Mouse (Mus musculus) stomach, postnatal 0 days (tissue): ENCODE measurements around the gene Sept5. TPM values are rescaled to one million over a fixed set of nuclear protein-coding genes. Genes with fewer than 3 reads are reported as not detected.
A peak's percentile ranks its signal among the peaks of the same experiment; 100 is the strongest.

Experiments used
- ATAC-seq: fragments of 200-750 bp; cut with Nextera tagmentation; 2 replicates; pipeline ENCODE4 v1.8.0; 2017; ENCODE audit not compliant: low FRiP score, low TSS enrichment
- DNase-seq: peaks from one replicate; pipeline ENCODE4 v3.0.0-alpha.2; 2016; ENCODE audit warnings: low spot score
- H3K27ac ChIP-seq: fragments of 300-500 bp; sonication (generic); replicated peaks from 2 replicates; pipeline ENCODE4 v1.5.1; 2014; ENCODE audit warnings: mild to moderate bottlenecking, control low read depth
- H3K27me3 ChIP-seq: fragments of 300-500 bp; sonication (generic); 2 replicates; pipeline ENCODE4 v1.6.1; 2014; ENCODE audit warnings: low read length; ENCODE audit not compliant: control insufficient read depth, insufficient read depth
- H3K36me3 ChIP-seq: fragments of 300-500 bp; sonication (generic); 2 replicates; pipeline ENCODE4 v1.6.1; 2014; ENCODE audit warnings: low read length, mixed read lengths; ENCODE audit not compliant: control insufficient read depth, insufficient read depth
- H3K4me1 ChIP-seq: fragments of 300-500 bp; sonication (generic); replicated peaks from 2 replicates; pipeline ENCODE4 v1.6.1; 2014; ENCODE audit warnings: antibody characterized with exemption; ENCODE audit not compliant: control insufficient read depth, insufficient read depth
- H3K4me2 ChIP-seq: fragments of 300-500 bp; sonication (generic); replicated peaks from 2 replicates; pipeline ENCODE4 v1.6.1; 2014; ENCODE audit warnings: low read depth, mild to moderate bottlenecking, control low read depth, moderate library complexity
- H3K4me3 ChIP-seq: fragments of 300-500 bp; sonication (generic); 2 replicates; pipeline ENCODE4 v1.5.1; 2014; ENCODE audit warnings: low read depth, low read length, control low read depth
- H3K9ac ChIP-seq: fragments of 300-500 bp; sonication (generic); 2 replicates; pipeline ENCODE4 v1.6.1; 2014; ENCODE audit warnings: mild to moderate bottlenecking, low read length, control low read depth, mixed read lengths
- H3K9me3 ChIP-seq: fragments of 300-500 bp; sonication (generic); 2 replicates; pipeline ENCODE4 v1.6.1; 2016; ENCODE audit warnings: low read length; ENCODE audit not compliant: control insufficient read depth
- CTCF ChIP-seq: IDR thresholded peaks from 2 replicates; pipeline ENCODE4 v1.5.1; 2016; ENCODE audit warnings: antibody characterized with exemption, low read depth, mild to moderate bottlenecking, moderate library complexity
- EP300 ChIP-seq: optimal IDR thresholded peaks from 2 replicates; pipeline ENCODE3; 2016; ENCODE audit warnings: antibody characterized with exemption
- WGBS: fragments of 180-500 bp; shearing (Covaris S2); extraction: QIAGEN DNeasy Blood & Tissue Kit; methylation state at CpG from one replicate; pipeline ENCODE4 v1.1.7; 2014; 5-methylcytosine and 5-hydroxymethylcytosine counted together
- polyA plus RNA-seq: library from polyadenylated mRNA; unstranded; fragments of >200 nt; fragmentation: Nextera tagmentation; extraction: Ambion mirVana; gene quantifications from 2 replicates; pipeline ENCODE4 v1.2.1, GENCODE M21; 2015

Gene Sept5
- polyA plus RNA-seq, 1 experiment from 2014 or later = 38.0 TPM

DNA sequence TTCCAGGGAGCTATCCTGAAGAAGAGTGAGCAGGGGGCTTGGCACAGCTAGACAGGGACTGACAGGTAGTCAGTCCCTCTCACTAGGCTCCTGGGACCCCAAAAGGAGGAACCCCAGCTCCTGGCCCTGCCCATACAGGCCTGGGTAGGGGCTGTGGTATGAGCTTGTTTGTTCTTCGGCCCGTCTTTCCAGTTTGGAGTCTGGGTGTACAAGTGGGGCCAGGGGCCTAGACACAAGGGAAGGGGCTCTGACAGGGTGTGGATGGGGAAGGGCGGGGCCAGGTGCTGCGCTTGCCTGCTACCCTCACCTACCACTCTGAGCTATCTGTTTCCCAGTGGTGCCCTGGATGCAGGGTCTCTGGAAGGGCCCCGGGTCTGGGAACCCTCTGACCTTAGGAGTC is 24.0 kb downstream of the Sept5 start:
- Histone ChIP-seq H3K27me3 (no peaks in the 10 kb centered on the region), H3K27ac (no peak overlapping the region), H3K4me2 (no peak overlapping the region), H3K9me3 (no peaks in the 10 kb centered on the region), H3K9ac (no peak overlapping the region), H3K4me3 (no peak overlapping the region), H3K36me3 (no peaks in the 10 kb centered on the region), H3K4me1 (no peaks in the 10 kb centered on the region)
- no peak for DNase-seq
- 72% methylated on average over 5 of the region's 5 CpGs for WGBS
- TF ChIP-seq CTCF (no peak), EP300 (no peak)
- ATAC-seq = no peak

DNA sequence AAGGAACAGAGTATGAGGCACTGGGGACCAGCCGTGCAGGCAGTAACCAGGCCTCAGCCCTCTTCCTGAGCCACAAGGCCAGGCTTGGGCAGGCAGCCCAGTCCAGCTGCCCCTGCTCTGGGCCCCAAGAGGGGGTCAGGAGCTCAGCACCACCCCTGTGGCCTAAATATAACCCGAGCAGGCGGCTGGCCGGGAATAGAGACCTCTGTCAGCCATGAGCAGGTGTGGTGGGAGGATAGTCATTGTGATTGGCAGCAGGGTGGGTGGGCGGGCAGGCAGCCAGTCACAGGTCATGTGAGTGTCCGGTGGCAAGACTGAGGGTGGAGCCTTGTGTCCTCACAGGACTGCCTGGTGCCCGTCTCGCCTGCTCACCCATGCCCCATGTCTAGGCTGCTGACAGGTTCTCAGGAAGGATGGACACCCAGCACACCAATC is 25.5 kb downstream of the Sept5 start:
- no peak overlapping the region for H3K4me3 ChIP-seq
- no peak overlapping the region for H3K27ac ChIP-seq
- no peaks in the 10 kb centered on the region for H3K27me3 ChIP-seq
- H3K4me1 ChIP-seq = no peaks in the 10 kb centered on the region
- TF ChIP-seq EP300 (no peak), CTCF (no peak)
- no peak for DNase-seq
- ATAC-seq = peak; percentile 24; the same call in 1 of the 2 replicates
- H3K36me3 ChIP-seq = no peaks in the 10 kb centered on the region
- H3K4me2 ChIP-seq = no peak overlapping the region
- WGBS = 53% methylated on average over 8 of the region's 8 CpGs
- no peaks in the 10 kb centered on the region for H3K9me3 ChIP-seq
- no peak overlapping the region for H3K9ac ChIP-seq

DNA sequence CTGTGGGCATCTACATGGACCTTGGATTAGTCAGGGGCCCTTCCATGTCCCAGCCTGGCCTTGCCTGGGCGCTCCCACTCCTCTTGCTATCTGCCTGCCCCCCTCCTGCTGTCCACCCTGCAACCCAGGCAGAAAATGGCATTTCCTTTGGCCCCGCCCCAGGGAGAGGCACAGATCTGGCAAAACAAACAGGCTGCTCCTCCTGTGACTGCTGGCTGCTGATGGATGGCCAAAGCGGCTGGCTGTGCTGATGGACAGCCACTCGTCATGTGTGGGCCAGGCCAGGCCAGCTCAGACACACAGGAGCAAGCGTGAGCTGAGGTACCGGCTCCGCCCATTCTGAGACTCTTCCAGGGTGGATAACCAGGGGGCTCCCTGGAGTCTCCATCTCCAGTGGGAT is 28.3 kb downstream of the Sept5 start:
- Histone ChIP-seq H3K27me3 (no peaks in the 10 kb centered on the region), H3K4me1 (no peaks in the 10 kb centered on the region), H3K4me3 (no peak overlapping the region), H3K9ac (no peak overlapping the region), H3K4me2 (no peak overlapping the region), H3K9me3 (no peaks in the 10 kb centered on the region), H3K36me3 (no peaks in the 10 kb centered on the region), H3K27ac (no peak overlapping the region)
- no peak for DNase-seq
- TF ChIP-seq CTCF (no peak), EP300 (no peak)
- ATAC-seq = no peak
- WGBS = 41% methylated on average over 7 of the region's 7 CpGs

DNA sequence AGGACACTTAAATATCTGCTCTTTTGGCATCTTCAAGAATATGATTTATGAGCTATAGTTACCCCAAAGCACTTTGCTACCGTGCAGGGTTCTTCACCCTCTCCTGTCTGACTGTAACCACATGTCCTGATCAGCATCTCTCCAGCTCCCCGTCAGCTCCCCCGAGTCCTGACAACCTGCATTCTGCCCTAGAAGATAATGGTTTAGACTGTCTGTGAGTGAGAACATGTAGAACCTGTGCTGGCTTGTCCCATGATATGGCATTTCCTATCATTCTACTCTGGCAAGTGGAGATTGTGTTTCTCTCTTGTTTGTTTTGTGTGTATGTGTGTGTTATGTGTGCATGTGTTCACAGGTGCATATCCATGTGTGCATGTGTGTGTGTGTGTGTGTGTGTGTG is 31.7 kb downstream of the Sept5 start:
- no peaks in the 10 kb centered on the region for H3K27me3 ChIP-seq
- no peaks in the 10 kb centered on the region for H3K9me3 ChIP-seq
- no peak overlapping the region for H3K4me2 ChIP-seq
- TF ChIP-seq CTCF (no peak), EP300 (no peak)
- no peak overlapping the region for H3K4me3 ChIP-seq
- DNase-seq (no peak), ATAC-seq (no peak)
- H3K9ac ChIP-seq = no peak overlapping the region
- H3K4me1 ChIP-seq = no peaks in the 10 kb centered on the region
- 59% methylated on average over 3 of the region's 3 CpGs for WGBS
- no peaks in the 10 kb centered on the region for H3K36me3 ChIP-seq
- no peak overlapping the region for H3K27ac ChIP-seq

DNA sequence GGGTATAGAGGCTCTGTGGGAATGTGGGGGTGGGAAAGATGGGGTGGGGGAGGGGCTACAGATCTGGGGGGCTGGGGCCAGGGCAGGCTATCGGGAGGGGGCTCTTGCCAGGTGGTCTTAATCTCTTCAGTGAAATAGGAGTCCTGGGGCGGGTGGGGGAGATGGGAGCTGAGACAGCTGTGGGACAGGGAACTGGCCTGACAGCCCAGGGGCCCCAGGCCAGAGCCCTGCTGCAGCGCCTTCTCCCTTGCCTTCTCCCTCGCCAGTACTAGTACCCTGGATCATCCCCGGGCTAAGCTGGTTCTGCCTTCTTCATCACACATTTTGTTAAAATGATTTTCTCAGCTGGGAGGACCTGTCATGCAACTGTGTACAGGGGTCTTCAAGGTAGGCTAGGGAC is 33.5 kb downstream of the Sept5 start:
- Histone ChIP-seq H3K4me3 (no peak overlapping the region), H3K27ac (no peak overlapping the region), H3K4me1 (peaks cover 5% of the 10 kb centered on the region), H3K9me3 (no peaks in the 10 kb centered on the region), H3K27me3 (no peaks in the 10 kb centered on the region), H3K36me3 (no peaks in the 10 kb centered on the region), H3K4me2 (no peak overlapping the region), H3K9ac (no peak overlapping the region)
- DNase-seq (no peak), ATAC-seq (no peak)
- TF ChIP-seq EP300 = no peak
- no peak for TF ChIP-seq CTCF
- WGBS = 58% methylated on average over 5 of the region's 5 CpGs

DNA sequence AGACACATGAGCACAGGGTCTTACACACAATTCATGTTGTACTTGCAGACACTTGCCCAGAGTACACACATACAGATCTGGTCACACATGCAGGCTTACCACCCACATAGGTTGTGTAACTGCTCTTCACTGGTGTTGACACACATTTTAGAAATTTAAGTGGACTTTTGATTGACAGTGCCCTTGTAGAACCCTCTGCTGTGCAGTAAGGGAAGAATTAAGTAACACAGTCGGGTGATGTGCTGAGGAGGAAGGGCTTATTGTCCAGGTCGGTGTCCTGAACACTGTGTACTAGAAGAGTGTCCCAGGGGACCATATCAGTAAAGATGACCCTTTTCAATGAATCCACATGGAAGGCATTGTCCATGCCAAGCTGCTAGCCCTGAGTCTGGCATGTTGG is 35.8 kb downstream of the Sept5 start:
- Histone ChIP-seq H3K27me3 (peaks cover 12% of the 10 kb centered on the region; the same call in 1 of the 2 replicates), H3K9me3 (no peaks in the 10 kb centered on the region), H3K9ac (no peak overlapping the region), H3K4me3 (no peak overlapping the region), H3K36me3 (no peaks in the 10 kb centered on the region), H3K4me1 (peaks cover 6% of the 10 kb centered on the region), H3K4me2 (no peak overlapping the region), H3K27ac (no peak overlapping the region)
- WGBS = 76% methylated on average over 2 of the region's 2 CpGs
- TF ChIP-seq EP300 (no peak), CTCF (no peak)
- ATAC-seq (no peak), DNase-seq (no peak)
